13 mouse cellular contexts compared by ENCODE assay signal in the genomic region with DNA sequence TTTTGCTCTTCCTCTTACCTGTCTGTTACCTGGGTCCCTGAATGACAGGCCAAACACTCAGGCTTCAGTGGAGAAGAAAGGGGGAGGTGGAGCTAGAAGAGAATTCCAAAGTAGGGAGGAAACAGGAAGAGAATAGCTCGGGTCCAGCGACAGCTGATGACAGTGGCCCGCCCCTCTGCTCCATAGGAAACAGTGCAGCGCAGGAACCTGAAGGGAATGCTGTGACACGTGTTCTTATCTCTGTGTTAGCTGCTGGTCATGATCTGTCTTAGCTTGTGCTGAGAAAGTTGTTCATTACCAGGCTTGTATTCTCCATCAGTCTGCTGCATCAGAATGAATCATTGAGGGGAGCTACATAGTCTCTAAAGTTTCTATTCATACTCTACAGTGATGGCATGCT.
DNase-seq lines count a peak whose midpoint lies in the region; ATAC-seq and TF ChIP-seq lines count a peak whose summit lies in the region.
"Had no signal": no experiment of that assay in that cellular context is flagged by ENCODE, and none has a peak within 500 bp of the region (broad histone marks: within the 10 kb centered on the region; RNA-seq: fewer than 3 reads in every experiment).

No protein-coding gene starts in this region.

- intact Hi-C loops in left cerebral cortex, postnatal 14 days (cut with DNase I) = no loop called here

- H3K36me3 ChIP-seq in kidney, postnatal 0 days (ENCODE audit: insufficient read depth, low read length) = no peaks in the 10 kb centered on the region
- no peaks in the 10 kb centered on the region for H3K36me3 ChIP-seq in kidney, embryonic 14.5 days (ENCODE audit: control insufficient read depth, insufficient read depth, low read length)
- peaks cover 37% of the 10 kb centered on the region for H3K36me3 ChIP-seq in megakaryocyte, embryonic 14.5 days (replicated peaks; ENCODE audit: low read length)
- H3K36me3 ChIP-seq: neural tube, embryonic 15.5 days had no signal

- peak; percentile 24 for DNase-seq in kidney, postnatal 0 days (ENCODE audit: low spot score)
- DNase-seq in heart, postnatal 4 days = peak; percentile 16
- DNase-seq in left cerebral cortex, postnatal 14 days (ENCODE audit: low spot score in 2 of 2) = no peak
- DNase-seq in cerebellum, adult 11 months = no peak
- DNase-seq: cerebellum, postnatal 25 days; gastrocnemius, postnatal 14 days had no signal

- no peak overlapping the region for H3K4me2 ChIP-seq in kidney, postnatal 0 days (ENCODE audit: low read length)
- H3K4me2 ChIP-seq in kidney, embryonic 14.5 days (replicated peaks; ENCODE audit: low read depth, low read length) = no peak overlapping the region
- H3K4me2 ChIP-seq: embryonic facial prominence, embryonic 13.5 days; neural tube, embryonic 15.5 days had no signal

- no peak for ATAC-seq in kidney, postnatal 0 days (replicated peaks; ENCODE audit: low FRiP score, low read depth)
- no peak for ATAC-seq in kidney, embryonic 14.5 days (ENCODE audit: low FRiP score, low TSS enrichment)
- no peak for ATAC-seq in megakaryocyte, adult 5-6 weeks (ENCODE audit: poor library complexity, severe bottlenecking)
- ATAC-seq: activated CD4-positive, CD25-positive, alpha-beta regulatory T cell, adult 4 months had no signal

- H3K27me3 ChIP-seq in kidney, postnatal 0 days (ENCODE audit: insufficient read depth, low read length) = no peaks in the 10 kb centered on the region
- no peaks in the 10 kb centered on the region for H3K27me3 ChIP-seq in kidney, embryonic 14.5 days (ENCODE audit: control insufficient read depth, insufficient read depth, low read length)
- no peaks in the 10 kb centered on the region for H3K27me3 ChIP-seq in megakaryocyte, embryonic 14.5 days (replicated peaks)
- H3K27me3 ChIP-seq: embryonic facial prominence, embryonic 13.5 days; neural tube, embryonic 15.5 days had no signal

- H3K27ac ChIP-seq in kidney, postnatal 0 days = no peak overlapping the region
- no peak overlapping the region for H3K27ac ChIP-seq in kidney, embryonic 14.5 days (ENCODE audit: low read depth, low read length)
- H3K27ac ChIP-seq: embryonic facial prominence, embryonic 13.5 days; midbrain, embryonic 10.5 days; neural tube, embryonic 15.5 days had no signal

- H3K9ac ChIP-seq in kidney, postnatal 0 days (ENCODE audit: low read depth, low read length) = no peak overlapping the region
- H3K9ac ChIP-seq in kidney, embryonic 14.5 days (ENCODE audit: low read depth, low read length) = no peak overlapping the region
- H3K9ac ChIP-seq: embryonic facial prominence, embryonic 13.5 days; neural tube, embryonic 15.5 days had no signal

- WGBS in kidney, postnatal 0 days = 36% methylated on average over 5 of the region's 5 CpGs
- WGBS in kidney, embryonic 14.5 days = 47% methylated on average over 5 of the region's 5 CpGs

- TF ChIP-seq CTCF in kidney, postnatal 0 days (IDR thresholded peaks at IDR 0.05; ENCODE audit: low read depth) = no peak

- H3K9me3 ChIP-seq in kidney, postnatal 0 days (replicated peaks; ENCODE audit: low read length) = no peaks in the 10 kb centered on the region
- no peaks in the 10 kb centered on the region for H3K9me3 ChIP-seq in kidney, embryonic 14.5 days (ENCODE audit: control insufficient read depth, low read length)
- H3K9me3 ChIP-seq in megakaryocyte, embryonic 14.5 days = no peaks in the 10 kb centered on the region
- H3K9me3 ChIP-seq: embryonic facial prominence, embryonic 13.5 days; midbrain, embryonic 10.5 days; neural tube, embryonic 15.5 days had no signal

- no peaks in the 10 kb centered on the region for H3K4me1 ChIP-seq in kidney, postnatal 0 days (replicated peaks; ENCODE audit: insufficient read depth, low read length)
- no peaks in the 10 kb centered on the region for H3K4me1 ChIP-seq in kidney, embryonic 14.5 days (ENCODE audit: control insufficient read depth, insufficient read depth, low read length)
- H3K4me1 ChIP-seq in megakaryocyte, embryonic 14.5 days = peaks cover 36% of the 10 kb centered on the region
- H3K4me1 ChIP-seq: neural tube, embryonic 15.5 days had no signal

- no peak overlapping the region for H3K4me3 ChIP-seq in kidney, postnatal 0 days (replicated peaks; ENCODE audit: low read depth, low read length)
- H3K4me3 ChIP-seq in kidney, embryonic 14.5 days (ENCODE audit: low read length) = no peak overlapping the region
- H3K4me3 ChIP-seq in megakaryocyte, embryonic 14.5 days (replicated peaks) = peak overlapping the region; percentile 73
- H3K4me3 ChIP-seq: embryonic facial prominence, embryonic 13.5 days; midbrain, embryonic 10.5 days; neural tube, embryonic 15.5 days had no signal

Comparison
In these comparisons a context has a peak if more than half of its experiments do, and no peak if none do; other contexts are left out.
1. DNase-seq: peak in kidney, postnatal 0 days (single experiment) and heart, postnatal 4 days (single experiment); none in left cerebral cortex, postnatal 14 days (0 of 2) and cerebellum, adult 11 months (single experiment).